Mouse (Mus musculus): Measurements from ENCODE around the gene Myrf.

Myrf gene

GRCm38 (mm10) chr19:10248128-10248527 lies 7.6 kb upstream of the Myrf start:
- DNase-seq (ENCODE audit: low spot score), result peak; percentile 67

GRCm38 (mm10) chr19:10247165-10247564 lies 6.6 kb upstream of the Myrf start:
- peak; percentile 26 for DNase-seq (ENCODE audit: low spot score)

GRCm38 (mm10) chr19:10244183-10244582 lies 3.6 kb upstream of the Myrf start:
- peak; percentile 50 for DNase-seq (ENCODE audit: low spot score)

GRCm38 (mm10) chr19:10242916-10243315 lies 2.4 kb upstream of the Myrf start:
- DNase-seq (ENCODE audit: low spot score), result no peak

- DNase-seq (ENCODE audit: low spot score), result no peak
Measured at GRCm38 (mm10) chr19:10239975-10240653, 434 bp downstream of the Myrf start.

GRCm38 (mm10) chr19:10239419-10239818 lies 1.1 kb downstream of the Myrf start:
- DNase-seq (ENCODE audit: low spot score), result no peak

- DNase-seq (ENCODE audit: low spot score), result no peak
Measured at GRCm38 (mm10) chr19:10238477-10238876, 2.1 kb downstream of the Myrf start.

GRCm38 (mm10) chr19:10235784-10236565 lies 4.6 kb downstream of the Myrf start:
- no peak for DNase-seq (ENCODE audit: low spot score)

- DNase-seq (ENCODE audit: low spot score), result no peak
Measured at GRCm38 (mm10) chr19:10232327-10233017, 8.1 kb downstream of the Myrf start.

- DNase-seq (ENCODE audit: low spot score), result no peak
Measured at GRCm38 (mm10) chr19:10231871-10232270, 8.7 kb downstream of the Myrf start.

GRCm38 (mm10) chr19:10231016-10231415 lies 9.5 kb downstream of the Myrf start:
- no peak for DNase-seq (ENCODE audit: low spot score)

- no peak for DNase-seq (ENCODE audit: low spot score)
Measured at GRCm38 (mm10) chr19:10225767-10226166, 14.8 kb downstream of the Myrf start.

- DNase-seq (ENCODE audit: low spot score), result no peak
Measured at GRCm38 (mm10) chr19:10224637-10225453, 15.7 kb downstream of the Myrf start.

GRCm38 (mm10) chr19:10223561-10223960 lies 17.0 kb downstream of the Myrf start:
- DNase-seq (ENCODE audit: low spot score), result no peak

- DNase-seq (ENCODE audit: low spot score), result no peak
Measured at GRCm38 (mm10) chr19:10222656-10223055, 17.9 kb downstream of the Myrf start.

- DNase-seq (ENCODE audit: low spot score), result peak; percentile 14
Measured at GRCm38 (mm10) chr19:10221585-10221984, 19.0 kb downstream of the Myrf start.

- no peak for DNase-seq (ENCODE audit: low spot score)
Measured at GRCm38 (mm10) chr19:10219593-10219992, 21.0 kb downstream of the Myrf start.

- DNase-seq (ENCODE audit: low spot score), result peak; percentile 47
Measured at GRCm38 (mm10) chr19:10219108-10219507, 21.4 kb downstream of the Myrf start.

GRCm38 (mm10) chr19:10216101-10216500 lies 24.4 kb downstream of the Myrf start:
- DNase-seq (ENCODE audit: low spot score), result no peak

- DNase-seq (ENCODE audit: low spot score), result no peak
Measured at GRCm38 (mm10) chr19:10213796-10214471, 26.6 kb downstream of the Myrf start.

GRCm38 (mm10) chr19:10210885-10211284 lies 29.7 kb downstream of the Myrf start:
- no peak for DNase-seq (ENCODE audit: low spot score)
